Mouse (Mus musculus) midbrain, postnatal 0 days (tissue): ENCODE results near the gene Prol1. TPM values are rescaled to one million over a fixed set of nuclear protein-coding genes. Genes with fewer than 3 reads are reported as not detected.

Source experiments
- ATAC-seq: fragments of 200-750 bp; cut with Nextera tagmentation; 2 replicates; pipeline ENCODE4 v1.8.0; 2017; ENCODE audit warnings: moderate number of reproducible peaks, mild to moderate bottlenecking, moderate TSS enrichment, moderate library complexity; ENCODE audit not compliant: low FRiP score
- DNase-seq: peaks from one replicate; pipeline ENCODE4 v3.0.0-alpha.2; 2015; ENCODE audit warnings: low spot score
- H3K27ac ChIP-seq: fragments of 300-500 bp; sonication (generic); 2 replicates; pipeline ENCODE4 v1.5.1; 2014; ENCODE audit warnings: low read depth, mild to moderate bottlenecking, low read length, mixed read lengths
- H3K27me3 ChIP-seq: fragments of 300-500 bp; sonication (generic); 2 replicates; pipeline ENCODE4 v1.6.1; 2014; ENCODE audit warnings: low read length, control low read depth, mixed read lengths; ENCODE audit not compliant: insufficient read depth
- H3K36me3 ChIP-seq: fragments of 300-500 bp; sonication (generic); 2 replicates; pipeline ENCODE4 v1.6.1; 2014; ENCODE audit warnings: low read length, control low read depth, mixed read lengths; ENCODE audit not compliant: insufficient read depth
- H3K4me1 ChIP-seq: fragments of 300-500 bp; sonication (generic); 2 replicates; pipeline ENCODE4 v1.6.1; 2014; ENCODE audit warnings: mild to moderate bottlenecking, control low read depth, antibody characterized with exemption, low read length, mixed read lengths; ENCODE audit not compliant: insufficient read depth
- H3K4me2 ChIP-seq: fragments of 300-500 bp; sonication (generic); 2 replicates; pipeline ENCODE4 v1.6.1; 2014; ENCODE audit warnings: low read depth, mild to moderate bottlenecking, low read length, mixed read lengths; ENCODE audit not compliant: poor library complexity, severe bottlenecking
- H3K4me3 ChIP-seq: fragments of 300-500 bp; sonication (generic); 2 replicates; pipeline ENCODE4 v1.5.1; 2014; ENCODE audit warnings: low read depth, mild to moderate bottlenecking, low read length, moderate library complexity
- H3K9ac ChIP-seq: fragments of 300-500 bp; sonication (generic); replicated peaks from 2 replicates; pipeline ENCODE4 v1.6.1; 2014; ENCODE audit warnings: mild to moderate bottlenecking, low read length, moderate library complexity, mixed read lengths; ENCODE audit not compliant: poor library complexity, severe bottlenecking
- H3K9me3 ChIP-seq: fragments of 300-500 bp; sonication (generic); 2 replicates; pipeline ENCODE4 v1.6.1; 2016; ENCODE audit warnings: low read length, control low read depth
- CTCF ChIP-seq: IDR thresholded peaks from 2 replicates; pipeline ENCODE4 v1.5.1; 2016; ENCODE audit warnings: antibody characterized with exemption, mild to moderate bottlenecking
- WGBS: fragments of 180-500 bp; shearing (Covaris S2); extraction: QIAGEN DNeasy Blood & Tissue Kit; methylation state at CpG from one replicate; pipeline ENCODE4 v1.1.7; 2014; 5-methylcytosine and 5-hydroxymethylcytosine counted together
- polyA plus RNA-seq: library from polyadenylated mRNA; unstranded; fragments of >200 nt; fragmentation: Nextera tagmentation; extraction: Ambion mirVana; gene quantifications from 2 replicates; pipeline ENCODE4 v1.2.1, GENCODE M21; 2015
- total RNA-seq: library from RNA; depleted of rRNA; stranded (reverse); fragments of >200 nt; gene quantifications from 2 replicates; pipeline ENCODE4 v1.2.3, GENCODE M21; 2014; rRNA removed

Prol1 gene
- total and polyA plus RNA-seq, 2 experiments from 2014 or later = not detected

DNA sequence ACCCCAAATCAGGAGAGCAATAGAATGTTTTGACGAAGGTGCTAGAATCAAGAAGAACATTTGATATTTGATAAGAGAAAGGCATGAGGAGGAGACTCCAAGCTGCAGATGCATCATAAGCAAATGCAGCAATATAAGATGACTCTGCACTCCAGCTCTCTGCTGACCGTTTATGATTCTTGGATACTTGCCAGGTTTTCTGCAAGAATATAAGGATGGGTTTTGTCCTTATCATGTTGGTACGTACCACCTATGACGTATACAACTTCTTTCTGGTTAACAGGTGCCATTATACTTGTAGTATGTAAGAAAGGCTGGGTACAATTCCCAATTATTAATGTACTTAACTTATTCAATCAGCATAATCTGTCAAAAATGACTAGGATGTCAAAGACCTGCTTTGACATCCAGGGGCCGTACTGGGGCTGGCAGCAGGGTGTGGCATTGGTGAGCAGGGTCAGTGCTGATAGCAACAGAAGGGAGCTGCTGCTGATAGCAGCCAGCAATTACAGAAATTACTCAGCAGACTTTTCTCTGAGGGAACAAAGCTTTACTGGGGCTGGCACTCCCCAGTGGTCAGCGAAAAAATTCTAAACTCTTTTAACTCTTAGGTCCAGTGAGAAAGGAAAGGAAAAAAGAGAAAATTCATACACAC is 53.6 kb downstream of the Prol1 start:
- Histone ChIP-seq H3K4me2 (no peak overlapping the region), H3K27ac (no peak overlapping the region), H3K4me1 (no peaks in the 10 kb centered on the region), H3K36me3 (no peaks in the 10 kb centered on the region), H3K9me3 (no peaks in the 10 kb centered on the region), H3K9ac (no peak overlapping the region), H3K27me3 (no peaks in the 10 kb centered on the region), H3K4me3 (no peak overlapping the region)
- ATAC-seq (no peak), DNase-seq (no peak)
- 81% methylated on average over 6 of the region's 6 CpGs for WGBS
- no peak for TF ChIP-seq CTCF

DNA sequence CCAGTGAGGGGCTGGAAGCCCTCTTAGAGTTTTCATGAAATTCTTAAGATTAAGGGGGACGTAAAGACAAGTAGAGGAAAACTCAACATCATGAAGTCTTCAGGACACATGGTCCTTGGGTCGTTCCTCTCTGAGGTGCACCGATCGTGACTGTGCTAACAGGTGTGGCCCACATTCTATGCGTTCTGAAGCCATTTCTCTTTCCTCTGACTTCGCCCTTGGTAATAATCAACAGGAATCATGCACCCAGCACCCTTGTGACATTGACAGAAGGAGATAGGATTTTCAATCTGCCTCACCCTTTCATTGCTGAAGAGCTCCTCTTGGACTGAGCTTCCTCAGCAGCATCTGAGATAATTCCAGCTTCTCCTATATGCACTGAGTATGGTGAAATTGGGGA is 55.5 kb downstream of the Prol1 start:
- Histone ChIP-seq H3K27ac (no peak overlapping the region), H3K4me2 (no peak overlapping the region), H3K4me1 (no peaks in the 10 kb centered on the region), H3K4me3 (no peak overlapping the region), H3K36me3 (no peaks in the 10 kb centered on the region), H3K9ac (no peak overlapping the region), H3K9me3 (no peaks in the 10 kb centered on the region), H3K27me3 (no peaks in the 10 kb centered on the region)
- 90% methylated on average over 6 of the region's 6 CpGs for WGBS
- ATAC-seq = no peak
- no peak for DNase-seq
- TF ChIP-seq CTCF = no peak

GRCm38 (mm10) chr5:88375808-88376207 is 58.7 kb downstream of the Prol1 start, which contains the start of gene Amtn:
Gene Amtn (plus strand): TSS chr5:88376108.
- TF ChIP-seq CTCF = no peak
- H3K4me3 ChIP-seq = no peak within 1 kb of the TSS
- no peak for DNase-seq
- no peak within 1 kb of the TSS for H3K4me2 ChIP-seq
- 88% methylated on average over 4 of the region's 4 CpGs for WGBS
- no peaks in the 10 kb centered on the region for H3K9me3 ChIP-seq
- no peak within 1 kb of the TSS for H3K27ac ChIP-seq
- no peak within 1 kb of the TSS for H3K9ac ChIP-seq
- ATAC-seq = no peak
- no peaks in the 10 kb centered on the region for H3K4me1 ChIP-seq
- H3K27me3 ChIP-seq = no peaks in the 10 kb centered on the region
- H3K36me3 ChIP-seq = no peaks in the 10 kb centered on the region

Other genes with a start within 250 kb of the Prol1 start
- not detected in 2 replicates for gene Smr2, start 230.8 kb upstream of the Prol1 start, total RNA-seq
- gene Smr2, start 230.8 kb upstream of the Prol1 start, polyA plus RNA-seq = not detected in 2 replicates
- gene Gm11116, start 205.8 kb upstream of the Prol1 start, total RNA-seq = not detected in 2 replicates
- not detected in 2 replicates for gene Gm11116, start 205.8 kb upstream of the Prol1 start, polyA plus RNA-seq
- not detected in 2 replicates for gene Gm11115, start 163.2 kb upstream of the Prol1 start, total RNA-seq
- gene Gm11115, start 163.2 kb upstream of the Prol1 start, polyA plus RNA-seq = not detected in 2 replicates
- gene Gm7714, start 48.4 kb upstream of the Prol1 start, total RNA-seq = not detected in 2 replicates
- gene Gm7714, start 48.4 kb upstream of the Prol1 start, polyA plus RNA-seq = not detected in 2 replicates
- not detected in 2 replicates for gene Amtn, start 58.8 kb downstream of the Prol1 start, total RNA-seq
- gene Amtn, start 58.8 kb downstream of the Prol1 start, polyA plus RNA-seq = not detected in 2 replicates
- gene Ambn, start 138.7 kb downstream of the Prol1 start, total RNA-seq = not detected in 2 replicates
- gene Ambn, start 138.7 kb downstream of the Prol1 start, polyA plus RNA-seq = 0.17 TPM in 1 of 2 replicates, not detected in the other
- gene Enam, start 170.7 kb downstream of the Prol1 start, total RNA-seq = not detected in 2 replicates
- not detected in 2 replicates for gene Enam, start 170.7 kb downstream of the Prol1 start, polyA plus RNA-seq
- gene Jchain, start 210.6 kb downstream of the Prol1 start, total RNA-seq = 0.82 and 1.7 TPM in 2 replicates
- 0.47 and 0.58 TPM in 2 replicates for gene Jchain, start 210.6 kb downstream of the Prol1 start, polyA plus RNA-seq
- gene Utp3, start 237.2 kb downstream of the Prol1 start, total RNA-seq = 12.8 and 16.5 TPM in 2 replicates
- gene Utp3, start 237.2 kb downstream of the Prol1 start, polyA plus RNA-seq = 51.1 and 55.1 TPM in 2 replicates
- gene Rufy3, start 247.7 kb downstream of the Prol1 start, total RNA-seq = 250 and 309 TPM in 2 replicates
- gene Rufy3, start 247.7 kb downstream of the Prol1 start, polyA plus RNA-seq = 212 and 248 TPM in 2 replicates